Mouse (Mus musculus) kidney, adult 2 months (tissue): ENCODE measurements at regions not wholly inside any gene's neighbourhood (a gene's known extent, or its start where the extent isn't known, plus 50 kb on each side); places are given as distances from the start of the nearest gene placed in this dataset.

Experiments
- CTCF ChIP-seq: fragments of 200-500 bp; conservative IDR thresholded peaks from 2 replicates; pipeline ENCODE4 v1.5.1; 2011; ENCODE audit warnings: low read depth, mild to moderate bottlenecking, control low read depth, low read length, moderate library complexity, mixed read lengths; ENCODE audit not compliant: insufficient read depth, insufficient read length
- POLR2A ChIP-seq: fragments of 200-500 bp; IDR thresholded peaks from one replicate; pipeline ENCODE4 v1.6.1; 2011; ENCODE audit warnings: low read depth, low read length, control low read depth

GRCm38 (mm10) chr15:42100730-42101129, 1966.6 kb downstream of the 9330182O14Rik start:
- TF ChIP-seq CTCF, result no peak
- TF ChIP-seq POLR2A, result no peak
